Mouse (Mus musculus): Measurements from ENCODE around the gene Sorcs3. TPM values are rescaled to one million over a fixed set of nuclear protein-coding genes. Genes with fewer than 3 reads are reported as not detected.

Gene Sorcs3
- polyA plus RNA-seq, 1 experiment = 0.01 TPM

DNA sequence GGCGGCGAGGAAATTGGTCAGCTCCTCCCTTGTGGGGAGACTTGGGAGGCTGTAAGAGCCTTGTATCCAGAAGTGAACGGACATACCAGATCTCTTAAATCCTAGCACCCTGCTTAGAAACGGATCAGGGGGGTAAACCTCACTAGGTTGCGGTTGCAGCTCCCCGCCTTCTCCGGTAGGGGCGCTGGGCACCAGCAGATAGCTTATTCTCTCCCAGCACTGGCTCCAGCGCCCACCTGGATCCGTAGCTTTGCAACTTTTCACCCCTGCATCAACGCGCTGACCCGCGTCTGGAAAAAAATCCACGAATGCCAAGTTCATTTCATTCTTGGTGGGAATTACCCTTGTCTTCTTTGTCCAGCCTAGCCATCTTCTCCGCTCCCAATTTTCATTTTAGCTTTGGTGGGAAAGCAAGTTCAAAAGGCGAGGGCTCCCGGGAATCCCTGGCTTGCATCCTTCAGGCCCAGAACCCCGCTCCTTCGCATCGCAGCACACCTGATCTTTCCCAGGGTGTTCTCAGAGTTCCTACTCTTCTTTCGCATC, 1.8 kb upstream of the Sorcs3 start:
- H3K36me3 ChIP-seq (ENCODE audit: control insufficient read depth, insufficient read depth) = no peaks in the 10 kb centered on the region
- TF ChIP-seq USF1 (IDR thresholded peaks at IDR 0.05; ENCODE audit: low read depth) = no peak
- no peak for TF ChIP-seq CEBPB (IDR thresholded peaks at IDR 0.05; ENCODE audit: low read depth)
- TF ChIP-seq FOSL1 (IDR thresholded peaks at IDR 0.05; ENCODE audit: insufficient read depth, low read length, poor library complexity, severe bottlenecking) = no peak
- no peak for TF ChIP-seq CTCF (IDR thresholded peaks at IDR 0.05; ENCODE audit: control insufficient read depth, insufficient read depth, insufficient read length)
- no peak for TF ChIP-seq MAX (IDR thresholded peaks at IDR 0.05)
- no peak for TF ChIP-seq MYOD1 (IDR thresholded peaks at IDR 0.05; ENCODE audit: control insufficient read depth, insufficient read length, low read depth)
- TF ChIP-seq MYOG (IDR thresholded peaks at IDR 0.05; ENCODE audit: control insufficient read depth, extremely low read depth, insufficient read length) = no peak
- peaks cover 18% of the 10 kb centered on the region for H3K27me3 ChIP-seq (ENCODE audit: control insufficient read depth, insufficient read depth, insufficient read length)
- H3ac ChIP-seq (ENCODE audit: control insufficient read depth, insufficient read length, low read depth) = no peak overlapping the region
- H3K79me2 ChIP-seq (ENCODE audit: control insufficient read depth, insufficient read depth) = no peaks in the 10 kb centered on the region
- no peak overlapping the region for H3K4me3 ChIP-seq (ENCODE audit: insufficient read depth, poor library complexity, severe bottlenecking)
- no peaks in the 10 kb centered on the region for H3K79me3 ChIP-seq (ENCODE audit: low read depth)

DNA sequence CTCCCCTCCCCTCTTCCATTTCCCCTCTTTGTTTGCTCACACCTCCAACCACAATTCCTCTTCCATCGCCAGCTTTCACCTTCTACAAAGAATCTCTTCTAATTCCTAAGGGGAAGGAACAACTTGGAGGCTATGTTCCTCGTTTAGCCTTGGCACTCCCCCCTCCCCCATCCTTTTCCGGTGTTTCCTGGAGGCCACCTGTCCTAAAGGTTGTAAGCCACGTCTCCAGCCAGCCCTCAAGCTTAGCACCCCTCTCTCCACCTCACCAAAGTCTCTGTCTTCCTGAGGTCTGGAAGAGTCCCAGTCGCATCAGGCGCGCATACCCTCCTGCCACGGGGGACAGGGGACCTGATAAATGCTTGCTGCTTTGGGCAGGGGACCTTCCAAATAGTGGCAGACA, 1.3 kb upstream of the Sorcs3 start:
- Histone ChIP-seq H3K4me3 (ENCODE audit: insufficient read depth, poor library complexity, severe bottlenecking) (no peak overlapping the region), H3K27me3 (ENCODE audit: control insufficient read depth, insufficient read depth, insufficient read length) (peaks cover 18% of the 10 kb centered on the region), H3K79me3 (ENCODE audit: low read depth) (no peaks in the 10 kb centered on the region), H3K36me3 (ENCODE audit: control insufficient read depth, insufficient read depth) (no peaks in the 10 kb centered on the region), H3ac (ENCODE audit: control insufficient read depth, insufficient read length, low read depth) (no peak overlapping the region), H3K79me2 (ENCODE audit: control insufficient read depth, insufficient read depth) (no peaks in the 10 kb centered on the region)
- TF ChIP-seq FOSL1 (IDR thresholded peaks at IDR 0.05; ENCODE audit: insufficient read depth, low read length, poor library complexity, severe bottlenecking) = no peak
- TF ChIP-seq MAX (IDR thresholded peaks at IDR 0.05) = no peak
- no peak for TF ChIP-seq CEBPB (IDR thresholded peaks at IDR 0.05; ENCODE audit: low read depth)
- TF ChIP-seq CTCF (IDR thresholded peaks at IDR 0.05; ENCODE audit: control insufficient read depth, insufficient read depth, insufficient read length) = no peak

DNA sequence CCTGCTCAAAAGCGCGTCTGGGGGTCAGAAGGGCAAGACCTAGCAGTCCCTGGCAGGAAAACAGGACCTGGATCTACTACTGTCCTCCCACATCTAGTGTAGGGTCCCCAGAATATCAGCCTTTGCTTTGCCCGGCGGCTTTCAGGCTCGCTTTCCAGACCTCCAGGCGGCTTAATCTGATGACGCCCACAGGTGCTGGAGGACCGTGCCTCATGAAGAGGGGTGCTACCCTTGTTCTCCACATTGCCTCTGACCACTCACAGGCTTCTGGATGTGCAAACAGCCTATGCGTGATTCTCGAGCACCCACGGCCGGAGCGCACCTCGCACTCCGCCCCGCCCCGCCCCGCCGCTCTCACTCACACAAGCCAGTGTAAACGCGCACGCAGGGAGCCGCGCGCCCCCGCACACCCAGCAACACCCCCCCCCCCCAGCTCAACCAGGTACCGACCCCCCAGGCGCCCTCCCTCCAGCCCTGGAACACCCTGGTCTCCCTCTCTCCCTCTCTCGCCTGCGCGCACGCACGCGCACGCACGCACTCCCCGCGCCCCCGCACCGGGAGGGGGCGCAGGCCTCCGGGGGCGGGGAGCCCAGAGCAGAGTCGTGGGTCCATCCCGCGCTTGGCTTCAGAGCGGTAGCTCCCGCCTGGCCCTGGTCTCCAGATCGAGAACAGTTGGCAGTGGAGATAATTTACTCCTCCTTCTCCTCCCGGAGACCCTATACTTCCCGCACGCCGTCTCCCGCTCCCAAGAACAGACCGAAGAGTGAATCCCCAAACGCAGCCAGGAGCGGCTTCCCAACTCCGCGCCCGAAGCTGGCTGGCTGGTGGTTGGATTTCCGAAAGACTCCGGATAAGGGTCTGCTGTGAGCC, 698 bp upstream of the Sorcs3 start:
- Histone ChIP-seq H3K36me3 (ENCODE audit: control insufficient read depth, insufficient read depth) (no peaks in the 10 kb centered on the region), H3K79me3 (ENCODE audit: low read depth) (no peaks in the 10 kb centered on the region), H3K27me3 (ENCODE audit: control insufficient read depth, insufficient read depth, insufficient read length) (peaks cover 18% of the 10 kb centered on the region), H3K79me2 (ENCODE audit: control insufficient read depth, insufficient read depth) (no peaks in the 10 kb centered on the region), H3ac (ENCODE audit: control insufficient read depth, insufficient read length, low read depth) (no peak overlapping the region), H3K4me3 (ENCODE audit: insufficient read depth, poor library complexity, severe bottlenecking) (no peak overlapping the region)
- TF ChIP-seq MYOD1 (IDR thresholded peaks at IDR 0.05; ENCODE audit: control insufficient read depth, insufficient read length, low read depth) (no peak), CEBPB (IDR thresholded peaks at IDR 0.05; ENCODE audit: low read depth) (no peak), MYOG (IDR thresholded peaks at IDR 0.05; ENCODE audit: control insufficient read depth, extremely low read depth, insufficient read length) (no peak), CTCF (IDR thresholded peaks at IDR 0.05; ENCODE audit: control insufficient read depth, insufficient read depth, insufficient read length) (no peak), FOSL1 (IDR thresholded peaks at IDR 0.05; ENCODE audit: insufficient read depth, low read length, poor library complexity, severe bottlenecking) (no peak)

DNA sequence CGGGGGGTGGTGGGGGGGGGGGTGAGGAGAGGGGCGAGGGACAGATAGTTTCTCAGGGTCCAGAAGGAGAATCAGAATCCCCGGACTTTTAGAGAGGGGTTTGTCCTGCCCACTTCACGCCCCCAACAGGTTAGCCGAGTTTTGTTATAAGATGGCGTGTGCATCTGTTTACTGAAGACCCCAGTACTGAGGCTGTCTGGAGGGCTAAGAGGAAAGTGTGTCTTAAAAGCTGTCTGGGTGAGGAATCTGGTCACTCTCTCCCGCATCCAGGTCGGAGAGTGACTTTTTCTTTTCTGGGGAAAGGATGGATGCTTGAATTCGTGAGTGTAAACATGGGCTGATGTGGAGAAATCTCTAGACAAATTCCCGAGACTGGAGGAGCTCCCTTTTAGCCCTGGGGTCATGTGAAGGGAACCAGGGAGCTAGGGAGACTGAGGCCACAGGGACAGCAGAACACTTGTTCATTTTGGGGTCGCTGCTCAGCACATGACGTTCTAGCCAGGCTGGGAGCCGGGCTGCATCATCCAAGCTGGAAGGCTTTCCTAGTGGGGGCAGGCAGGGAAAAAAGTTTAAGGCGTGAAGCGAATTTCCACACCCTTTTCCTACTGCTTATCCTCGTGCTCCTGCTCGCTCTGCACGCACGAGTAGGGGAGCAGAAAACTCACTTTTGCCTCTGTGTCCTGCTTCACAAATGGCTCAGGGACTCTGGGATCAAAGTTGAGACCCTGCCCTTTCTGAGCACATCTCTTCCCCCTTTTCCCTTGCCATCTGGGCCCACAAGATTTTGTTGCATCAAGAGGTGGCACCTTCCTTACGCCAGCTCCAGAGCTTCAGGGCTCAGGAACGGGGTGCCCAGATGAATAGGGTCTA, 1.3 kb downstream of the Sorcs3 start:
- Histone ChIP-seq H3K4me3 (ENCODE audit: insufficient read depth, poor library complexity, severe bottlenecking) (no peak overlapping the region), H3K27me3 (ENCODE audit: control insufficient read depth, insufficient read depth, insufficient read length) (peaks cover 18% of the 10 kb centered on the region), H3K36me3 (ENCODE audit: control insufficient read depth, insufficient read depth) (no peaks in the 10 kb centered on the region), H3ac (ENCODE audit: control insufficient read depth, insufficient read length, low read depth) (no peak overlapping the region), H3K79me2 (ENCODE audit: control insufficient read depth, insufficient read depth) (no peaks in the 10 kb centered on the region), H3K79me3 (ENCODE audit: low read depth) (no peaks in the 10 kb centered on the region)
- TF ChIP-seq USF1 (IDR thresholded peaks at IDR 0.05; ENCODE audit: low read depth) (no peak), MYOD1 (IDR thresholded peaks at IDR 0.05; ENCODE audit: control insufficient read depth, insufficient read length, low read depth) (no peak), MYOG (IDR thresholded peaks at IDR 0.05; ENCODE audit: control insufficient read depth, extremely low read depth, insufficient read length) (no peak)

DNA sequence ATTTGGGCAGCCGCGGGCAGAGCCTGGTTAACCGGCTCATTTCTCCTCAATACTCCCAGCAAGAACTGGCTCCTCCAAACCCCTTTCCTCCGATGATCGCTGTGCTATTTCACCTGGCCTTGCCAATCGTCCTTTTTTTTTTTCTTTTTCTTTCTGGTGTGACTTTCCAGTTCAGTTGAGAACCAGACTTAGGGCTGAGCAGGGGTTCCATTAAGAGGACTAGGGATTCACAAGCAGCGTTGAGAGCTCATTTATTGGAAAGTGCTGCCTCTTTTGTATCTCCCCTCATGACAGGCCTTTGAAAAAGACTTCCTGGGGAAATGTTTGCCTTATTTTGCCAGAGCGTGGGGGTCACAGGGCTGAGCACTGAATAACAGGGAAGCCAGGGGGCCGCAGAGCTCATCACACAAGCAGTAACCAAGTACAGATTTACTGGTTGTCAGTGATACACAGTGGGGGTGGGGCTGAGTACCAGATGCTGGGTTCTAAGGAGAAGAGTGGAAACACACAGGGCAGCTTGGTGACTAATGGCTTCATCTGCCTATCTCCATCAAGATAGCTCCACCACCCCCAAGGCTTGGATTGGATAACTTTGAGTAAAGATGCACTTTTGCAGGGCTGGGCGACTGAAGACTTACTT, 2.0 kb downstream of the Sorcs3 start:
- no peak for TF ChIP-seq MAX (IDR thresholded peaks at IDR 0.05)
- no peak for TF ChIP-seq USF1 (IDR thresholded peaks at IDR 0.05; ENCODE audit: low read depth)
- no peak for TF ChIP-seq CTCF (IDR thresholded peaks at IDR 0.05; ENCODE audit: control insufficient read depth, insufficient read depth, insufficient read length)
- no peak for TF ChIP-seq MYOG (IDR thresholded peaks at IDR 0.05; ENCODE audit: control insufficient read depth, extremely low read depth, insufficient read length)
- TF ChIP-seq MYOD1 (IDR thresholded peaks at IDR 0.05; ENCODE audit: control insufficient read depth, insufficient read length, low read depth) = no peak
- TF ChIP-seq FOSL1 (IDR thresholded peaks at IDR 0.05; ENCODE audit: insufficient read depth, low read length, poor library complexity, severe bottlenecking) = no peak
- no peak for TF ChIP-seq CEBPB (IDR thresholded peaks at IDR 0.05; ENCODE audit: low read depth)
- Histone ChIP-seq H3ac (ENCODE audit: control insufficient read depth, insufficient read length, low read depth) (no peak overlapping the region), H3K4me3 (ENCODE audit: insufficient read depth, poor library complexity, severe bottlenecking) (no peak overlapping the region), H3K36me3 (ENCODE audit: control insufficient read depth, insufficient read depth) (no peaks in the 10 kb centered on the region), H3K79me3 (ENCODE audit: low read depth) (no peaks in the 10 kb centered on the region), H3K79me2 (ENCODE audit: control insufficient read depth, insufficient read depth) (no peaks in the 10 kb centered on the region), H3K27me3 (ENCODE audit: control insufficient read depth, insufficient read depth, insufficient read length) (peaks cover 18% of the 10 kb centered on the region)
